Mouse (Mus musculus) urinary bladder, adult 18-20 months (tissue): ENCODE results near the gene 1700057G04Rik.

ENCODE experiments used
- DNase-seq, 2 experiments: peaks; one replicate each; pipeline ENCODE4 v3.0.0; 2022; ENCODE audit warnings: low spot score in 2 of 2, mixed read lengths in 2 of 2

Gene 1700057G04Rik

GRCm38 (mm10) chr9:92309077-92309476, at the start of gene 1700057G04Rik:
1700057G04Rik (plus strand) TSS chr9:92309377.
- DNase-seq: no peak

GRCm38 (mm10) chr9:92260481-92261159, 48.6 kb upstream of the 1700057G04Rik start:
- peak in 1 of 2 experiments; percentile 12 for DNase-seq

GRCm38 (mm10) chr9:92265719-92266118, 43.5 kb upstream of the 1700057G04Rik start:
- no peak for DNase-seq

GRCm38 (mm10) chr9:92266558-92267171, 42.5 kb upstream of the 1700057G04Rik start:
- no peak for DNase-seq

- no peak for DNase-seq
Measured at GRCm38 (mm10) chr9:92267732-92268131, 41.4 kb upstream of the 1700057G04Rik start.

GRCm38 (mm10) chr9:92269829-92270404, 39.3 kb upstream of the 1700057G04Rik start:
- no peak for DNase-seq

- no peak for DNase-seq
Measured at GRCm38 (mm10) chr9:92270927-92271326, 38.2 kb upstream of the 1700057G04Rik start.

- DNase-seq: no peak
Measured at GRCm38 (mm10) chr9:92272650-92273049, 36.5 kb upstream of the 1700057G04Rik start.

GRCm38 (mm10) chr9:92273271-92273670, 35.9 kb upstream of the 1700057G04Rik start:
- DNase-seq: no peak

- no peak for DNase-seq
Measured at GRCm38 (mm10) chr9:92273956-92274762, 35.0 kb upstream of the 1700057G04Rik start.

- no peak for DNase-seq
Measured at GRCm38 (mm10) chr9:92275486-92276207, 33.5 kb upstream of the 1700057G04Rik start, which contains the start of gene Plscr2. Plscr2 (plus strand) TSS chr9:92275602.

GRCm38 (mm10) chr9:92276360-92276759, 32.8 kb upstream of the 1700057G04Rik start:
- no peak for DNase-seq

GRCm38 (mm10) chr9:92280048-92280447, 29.1 kb upstream of the 1700057G04Rik start:
- no peak for DNase-seq

GRCm38 (mm10) chr9:92282563-92283171, 26.5 kb upstream of the 1700057G04Rik start:
- DNase-seq: no peak

- DNase-seq: no peak
Measured at GRCm38 (mm10) chr9:92289675-92290074, 19.5 kb upstream of the 1700057G04Rik start.

GRCm38 (mm10) chr9:92292169-92292568, 17.0 kb upstream of the 1700057G04Rik start:
- DNase-seq: no peak

GRCm38 (mm10) chr9:92292922-92293321, 16.3 kb upstream of the 1700057G04Rik start:
- DNase-seq: no peak

- no peak for DNase-seq
Measured at GRCm38 (mm10) chr9:92293560-92294548, 15.3 kb upstream of the 1700057G04Rik start.

- no peak for DNase-seq
Measured at GRCm38 (mm10) chr9:92298288-92298687, 10.9 kb upstream of the 1700057G04Rik start.

- DNase-seq: no peak
Measured at GRCm38 (mm10) chr9:92301213-92301612, 8.0 kb upstream of the 1700057G04Rik start.
